In genomic region chr4:153110291-153110746, GRCm38 (mm10) we compare ENCODE assay signal across 8 mouse cellular contexts.
DNase-seq lines count a peak whose midpoint lies in the region; ATAC-seq and TF ChIP-seq lines count a peak whose summit lies in the region.

No protein-coding gene starts in this region.

- no peaks in the 10 kb centered on the region for H3K4me1 ChIP-seq in lung, postnatal 0 days (ENCODE audit: insufficient read depth, low read depth, low read length)

- WGBS in lung, postnatal 0 days: 28% methylated on average over 16 of the region's 16 CpGs

- no peaks in the 10 kb centered on the region for H3K9me3 ChIP-seq in lung, postnatal 0 days (ENCODE audit: low read length)

- no peak overlapping the region for H3K27ac ChIP-seq in lung, postnatal 0 days (ENCODE audit: low read length)

- H3K27me3 ChIP-seq in lung, postnatal 0 days (replicated peaks; ENCODE audit: insufficient read depth, low read length): no peaks in the 10 kb centered on the region

- peak; percentile 43 for DNase-seq in testis, postnatal 10 days (ENCODE audit: low spot score)
- DNase-seq in testis, postnatal 14 days (ENCODE audit: low spot score): no peak
- peak; percentile 17 to 19 for DNase-seq in frontal cortex, postnatal 36 days (ENCODE audit: low spot score in 2 of 2)
- DNase-seq in kidney, postnatal 10 days: peak; percentile 62
- DNase-seq in lung, postnatal 0 days (ENCODE audit: low spot score): peak; percentile 9
- no peak for DNase-seq in adipocyte (ENCODE audit: low spot score)
- no peak for DNase-seq in spleen, postnatal 36 days (ENCODE audit: low spot score in 2 of 2)

- no peak for TF ChIP-seq EP300 in lung, postnatal 0 days (IDR thresholded peaks at IDR 0.05)

- no peak overlapping the region for H3K4me3 ChIP-seq in lung, postnatal 0 days (ENCODE audit: low read depth, low read length)

- no peak overlapping the region for H3K9ac ChIP-seq in lung, postnatal 0 days (replicated peaks; ENCODE audit: low read depth)

- no peak for TF ChIP-seq CTCF in lung, postnatal 0 days (IDR thresholded peaks at IDR 0.05)

- H3K36me3 ChIP-seq in lung, postnatal 0 days (ENCODE audit: insufficient read depth, low read length): no peaks in the 10 kb centered on the region

- no peak overlapping the region for H3K4me2 ChIP-seq in lung, postnatal 0 days (replicated peaks; ENCODE audit: low read depth, low read length)

- no peak for ATAC-seq in lung, postnatal 0 days
- ATAC-seq in megakaryocyte progenitor cell, adult 5-6 weeks (replicated peaks; ENCODE audit: poor library complexity): no peak

Comparison
In these comparisons a context has a peak if more than half of its experiments do, and no peak if none do; other contexts are left out.
1. DNase-seq: peak in testis, postnatal 10 days (single experiment), frontal cortex, postnatal 36 days (2 of 2), kidney, postnatal 10 days (single experiment) and lung, postnatal 0 days (single experiment); none in testis, postnatal 14 days (single experiment), adipocyte (single experiment) and spleen, postnatal 36 days (0 of 2).